Mouse (Mus musculus) midbrain, embryonic 14.5 days (tissue): Measurements from ENCODE around the gene Nptn. TPM values are rescaled to one million over a fixed set of nuclear protein-coding genes. Genes with fewer than 3 reads are reported as not detected.
A peak's percentile ranks its signal among the peaks of the same experiment; 100 is the strongest.

Source experiments
- ATAC-seq: fragments of 200-750 bp; cut with Nextera tagmentation; 2 replicates; pipeline ENCODE4 v1.8.0; 2017; ENCODE audit warnings: moderate number of reproducible peaks, moderate library complexity; ENCODE audit not compliant: low FRiP score, low TSS enrichment
- DNase-seq: peaks from one replicate; pipeline ENCODE4 v3.0.0-alpha.2; 2015
- H3K27ac ChIP-seq: fragments of 300-500 bp; sonication (generic); replicated peaks from 2 replicates; pipeline ENCODE4 v1.5.1; 2014; ENCODE audit warnings: mild to moderate bottlenecking, low read depth, low read length, moderate library complexity
- H3K27me3 ChIP-seq: fragments of 300-500 bp; sonication (generic); 2 replicates; pipeline ENCODE4 v1.6.1; 2014; ENCODE audit warnings: low read length, control low read depth, mixed read lengths; ENCODE audit not compliant: control insufficient read depth, insufficient read depth
- H3K36me3 ChIP-seq: fragments of 300-500 bp; sonication (generic); 2 replicates; pipeline ENCODE4 v1.6.1; 2014; ENCODE audit warnings: low read length, control low read depth; ENCODE audit not compliant: control insufficient read depth, insufficient read depth
- H3K4me1 ChIP-seq: fragments of 300-500 bp; sonication (generic); 2 replicates; pipeline ENCODE4 v1.6.1; 2014; ENCODE audit warnings: mild to moderate bottlenecking, antibody characterized with exemption, low read length, control low read depth; ENCODE audit not compliant: control insufficient read depth, insufficient read depth
- H3K4me2 ChIP-seq: fragments of 300-500 bp; sonication (generic); 2 replicates; pipeline ENCODE4 v1.6.1; 2014; ENCODE audit warnings: mild to moderate bottlenecking, low read length, moderate library complexity
- H3K4me3 ChIP-seq: fragments of 300-500 bp; sonication (generic); replicated peaks from 2 replicates; pipeline ENCODE4 v1.5.1; 2014; ENCODE audit warnings: low read depth, low read length
- H3K9ac ChIP-seq: fragments of 300-500 bp; sonication (generic); replicated peaks from 2 replicates; pipeline ENCODE4 v1.6.1; 2014; ENCODE audit warnings: mild to moderate bottlenecking, low read length, moderate library complexity
- H3K9me3 ChIP-seq: fragments of 300-500 bp; sonication (generic); 2 replicates; pipeline ENCODE4 v1.6.1; 2016; ENCODE audit warnings: low read length, control low read depth, mixed read lengths; ENCODE audit not compliant: control insufficient read depth
- WGBS: fragments of 180-500 bp; shearing (Covaris S2); extraction: QIAGEN DNeasy Blood & Tissue Kit; methylation state at CpG from one replicate; pipeline ENCODE4 v1.1.7; 2014; 5-methylcytosine and 5-hydroxymethylcytosine counted together
- polyA plus RNA-seq: library from polyadenylated mRNA; unstranded; fragments of >200 nt; fragmentation: Nextera tagmentation; extraction: Ambion mirVana; gene quantifications from 2 replicates; pipeline ENCODE4 v1.2.1, GENCODE M21; 2014

The Nptn gene
- polyA plus RNA-seq, 1 experiment from 2014 or later, result 179 TPM

- no peak overlapping the region for H3K4me3 ChIP-seq
Observed at GRCm38 (mm10) chr9:58615064-58615938, 33.3 kb downstream of the Nptn start.

GRCm38 (mm10) chr9:58623009-58623408 lies 41.0 kb downstream of the Nptn start:
- H3K9ac ChIP-seq, result no peak overlapping the region
- 0 out of 2 replicates have a peak, but pooled peaks cover 2% of the 10 kb centered on the region for H3K36me3 ChIP-seq
- no peaks in the 10 kb centered on the region for H3K9me3 ChIP-seq
- no peak overlapping the region for H3K4me3 ChIP-seq
- no peaks in the 10 kb centered on the region for H3K4me1 ChIP-seq
- H3K27me3 ChIP-seq, result no peaks in the 10 kb centered on the region
- H3K4me2 ChIP-seq, result no peak overlapping the region
- H3K27ac ChIP-seq, result no peak overlapping the region
- WGBS, result 100% methylated on average over 1 of the region's 1 CpGs
- DNase-seq, result no peak
- no peak for ATAC-seq

More at GRCm38 (mm10) chr9:58615064-58615938, 33.3 kb downstream of the Nptn start:
- H3K4me2 ChIP-seq, result no peak overlapping the region
- no peaks in the 10 kb centered on the region for H3K4me1 ChIP-seq
- H3K36me3 ChIP-seq, result no peaks in the 10 kb centered on the region
- WGBS, result 85% methylated on average over 3 of the region's 3 CpGs
- ATAC-seq (no peak), DNase-seq (no peak)
- no peak overlapping the region for H3K27ac ChIP-seq
- H3K9ac ChIP-seq, result no peak overlapping the region
- no peaks in the 10 kb centered on the region for H3K27me3 ChIP-seq
- no peaks in the 10 kb centered on the region for H3K9me3 ChIP-seq

GRCm38 (mm10) chr9:58627197-58627596 lies 45.2 kb downstream of the Nptn start:
- ATAC-seq (no peak), DNase-seq (no peak)
- Histone ChIP-seq H3K27me3 (no peaks in the 10 kb centered on the region), H3K4me3 (no peak overlapping the region), H3K9me3 (no peaks in the 10 kb centered on the region), H3K36me3 (0 out of 2 replicates have a peak, but pooled peaks cover 4% of the 10 kb centered on the region), H3K4me2 (no peak overlapping the region), H3K27ac (no peak overlapping the region), H3K9ac (no peak overlapping the region), H3K4me1 (no peaks in the 10 kb centered on the region)
- 79% methylated on average over 2 of the region's 2 CpGs for WGBS

- H3K4me2 ChIP-seq, result no peak overlapping the region
- no peaks in the 10 kb centered on the region for H3K4me1 ChIP-seq
- H3K36me3 ChIP-seq, result peaks cover 9% of the 10 kb centered on the region
- H3K27ac ChIP-seq, result no peak overlapping the region
- H3K9me3 ChIP-seq, result no peaks in the 10 kb centered on the region
- H3K4me3 ChIP-seq, result no peak overlapping the region
- DNase-seq (no peak), ATAC-seq (no peak)
- 90% methylated on average over 2 of the region's 2 CpGs for WGBS
- H3K27me3 ChIP-seq, result no peaks in the 10 kb centered on the region
- H3K9ac ChIP-seq, result no peak overlapping the region
Observed at GRCm38 (mm10) chr9:58630441-58630840, 48.4 kb downstream of the Nptn start.

- no peak for ATAC-seq
- Histone ChIP-seq H3K9ac (no peak overlapping the region), H3K36me3 (peaks cover 18% of the 10 kb centered on the region), H3K9me3 (no peaks in the 10 kb centered on the region), H3K27me3 (no peaks in the 10 kb centered on the region), H3K4me2 (no peak overlapping the region), H3K4me3 (no peak overlapping the region), H3K4me1 (no peaks in the 10 kb centered on the region), H3K27ac (no peak overlapping the region)
- 50% methylated on average over 6 of the region's 6 CpGs for WGBS
- no peak for DNase-seq
Observed at GRCm38 (mm10) chr9:58648406-58649264, 66.6 kb downstream of the Nptn start.

GRCm38 (mm10) chr9:58649265-58649626 lies 67.2 kb downstream of the Nptn start:
- Histone ChIP-seq H3K27ac (no peak overlapping the region), H3K27me3 (no peaks in the 10 kb centered on the region), H3K9ac (no peak overlapping the region), H3K4me3 (no peak overlapping the region), H3K4me2 (no peak overlapping the region), H3K36me3 (peaks cover 11% of the 10 kb centered on the region), H3K4me1 (no peaks in the 10 kb centered on the region), H3K9me3 (no peaks in the 10 kb centered on the region)
- no peak for ATAC-seq
- WGBS, result 65% methylated on average over 4 of the region's 4 CpGs
- no peak for DNase-seq

GRCm38 (mm10) chr9:58651993-58652392 lies 70.0 kb downstream of the Nptn start:
- WGBS, result 56% methylated on average over 4 of the region's 4 CpGs
- H3K9ac ChIP-seq, result no peak overlapping the region
- H3K27ac ChIP-seq, result no peak overlapping the region
- ATAC-seq (no peak), DNase-seq (peak; percentile 93)
- no peak overlapping the region for H3K4me2 ChIP-seq
- no peaks in the 10 kb centered on the region for H3K9me3 ChIP-seq
- no peaks in the 10 kb centered on the region for H3K27me3 ChIP-seq
- no peaks in the 10 kb centered on the region for H3K4me1 ChIP-seq
- no peak overlapping the region for H3K4me3 ChIP-seq
- peaks cover 8% of the 10 kb centered on the region; the same call in 1 of the 2 replicates for H3K36me3 ChIP-seq

- Histone ChIP-seq H3K9me3 (no peaks in the 10 kb centered on the region), H3K9ac (no peak overlapping the region), H3K36me3 (peaks cover 10% of the 10 kb centered on the region; the same call in 1 of the 2 replicates), H3K4me2 (no peak overlapping the region), H3K27ac (no peak overlapping the region), H3K4me3 (no peak overlapping the region), H3K27me3 (no peaks in the 10 kb centered on the region), H3K4me1 (no peaks in the 10 kb centered on the region)
- ATAC-seq (no peak), DNase-seq (no peak)
- 85% methylated on average over 4 of the region's 4 CpGs for WGBS
Observed at GRCm38 (mm10) chr9:58654494-58654893, 72.5 kb downstream of the Nptn start.
